Mouse (Mus musculus): ENCODE data around the gene Exoc3l2. TPM values are rescaled to one million over a fixed set of nuclear protein-coding genes. Genes with fewer than 3 reads are reported as not detected.

The Exoc3l2 gene
- polyA plus RNA-seq, 1 experiment from 2014 or later = 0.76 TPM

DNA sequence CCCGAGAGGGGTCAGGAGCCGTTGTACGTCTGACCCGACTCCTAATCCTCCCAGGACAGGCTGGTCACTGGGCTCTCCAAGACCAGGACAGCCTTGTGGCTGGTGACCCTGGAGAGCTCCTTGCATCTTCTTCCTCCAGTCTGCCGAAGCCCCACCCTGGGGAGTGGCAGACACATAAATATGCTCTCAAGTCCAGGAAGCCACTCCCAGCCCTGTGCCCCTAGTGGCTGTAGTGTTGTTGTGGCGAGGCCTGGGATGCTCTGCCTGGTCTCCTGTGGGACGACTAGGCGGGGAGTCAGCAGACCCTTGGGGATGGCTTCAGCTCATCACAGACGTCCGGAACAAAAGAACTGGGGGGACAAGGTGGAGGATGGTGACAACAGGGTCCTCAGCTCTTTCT, 67.9 kb downstream of the Exoc3l2 start:
- DNase-seq (ENCODE audit: low spot score) (no peak), ATAC-seq (replicated peaks; ENCODE audit: low FRiP score, low TSS enrichment, low read depth) (peak; percentile 16; the same call in 1 of the 2 replicates)
- Histone ChIP-seq H3K4me3 (ENCODE audit: low read depth, low read length) (no peak overlapping the region), H3K4me1 (replicated peaks; ENCODE audit: control insufficient read depth, insufficient read depth, low read length) (no peaks in the 10 kb centered on the region), H3K4me2 (ENCODE audit: low read length) (no peak overlapping the region), H3K9me3 (ENCODE audit: control insufficient read depth, low read length) (no peaks in the 10 kb centered on the region), H3K27me3 (replicated peaks; ENCODE audit: control insufficient read depth, insufficient read depth, low read length) (no peaks in the 10 kb centered on the region), H3K27ac (ENCODE audit: low read depth) (no peak overlapping the region), H3K36me3 (ENCODE audit: control insufficient read depth, insufficient read depth, low read length) (peaks cover 61% of the 10 kb centered on the region), H3K9ac (ENCODE audit: low read length) (no peak overlapping the region)
- WGBS = 60% methylated on average over 10 of the region's 10 CpGs

DNA sequence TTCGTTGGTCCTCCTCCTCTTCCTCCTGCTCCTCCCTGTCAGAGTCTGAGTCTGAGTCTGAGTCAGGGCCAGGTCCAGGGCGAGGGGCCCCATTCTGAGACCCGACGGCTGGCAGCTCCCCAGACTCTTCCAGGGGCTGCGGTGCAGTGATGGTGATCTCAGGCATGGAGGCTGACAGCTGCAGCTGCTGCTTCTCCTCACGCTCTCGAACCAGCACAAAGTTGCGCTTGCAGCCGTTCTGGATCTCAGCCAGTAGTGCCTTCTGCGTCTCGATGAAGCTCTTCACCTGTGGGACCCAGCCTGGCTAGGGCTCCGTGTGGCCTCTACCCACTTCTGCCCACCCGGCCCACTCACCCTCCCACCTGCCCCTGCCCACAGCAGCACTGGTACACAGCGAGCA, 69.1 kb downstream of the Exoc3l2 start:
- no peaks in the 10 kb centered on the region for H3K9me3 ChIP-seq (ENCODE audit: control insufficient read depth, low read length)
- no peak for ATAC-seq (replicated peaks; ENCODE audit: low FRiP score, low TSS enrichment, low read depth)
- H3K4me1 ChIP-seq (replicated peaks; ENCODE audit: control insufficient read depth, insufficient read depth, low read length) = no peaks in the 10 kb centered on the region
- H3K4me3 ChIP-seq (ENCODE audit: low read depth, low read length) = no peak overlapping the region
- no peak overlapping the region for H3K9ac ChIP-seq (ENCODE audit: low read length)
- H3K4me2 ChIP-seq (ENCODE audit: low read length) = no peak overlapping the region
- no peaks in the 10 kb centered on the region for H3K27me3 ChIP-seq (replicated peaks; ENCODE audit: control insufficient read depth, insufficient read depth, low read length)
- peaks cover 61% of the 10 kb centered on the region for H3K36me3 ChIP-seq (ENCODE audit: control insufficient read depth, insufficient read depth, low read length)
- WGBS = 84% methylated on average over 14 of the region's 14 CpGs
- H3K27ac ChIP-seq (ENCODE audit: low read depth) = no peak overlapping the region
- no peak for DNase-seq (ENCODE audit: low spot score)

DNA sequence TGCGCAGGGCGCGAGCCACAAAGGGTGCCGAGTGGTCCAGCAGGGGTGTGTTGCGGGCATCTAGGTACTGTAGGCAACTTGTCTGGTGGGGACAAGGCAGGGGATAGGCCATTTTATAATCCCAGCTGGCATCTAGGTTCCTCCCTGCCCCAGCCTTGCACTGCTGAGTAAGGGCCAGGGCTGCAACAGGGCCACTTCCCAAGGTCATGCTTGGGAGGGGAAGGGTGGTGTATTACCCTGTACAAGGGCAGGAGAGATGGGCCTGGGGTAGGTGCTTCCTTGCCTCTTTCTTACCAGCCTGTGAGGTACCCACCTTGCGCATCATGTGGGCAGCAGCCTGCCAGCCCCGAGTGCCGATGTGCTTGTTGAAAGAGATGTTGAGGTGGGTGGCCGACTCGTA, 71.5 kb downstream of the Exoc3l2 start:
- no peak overlapping the region for H3K9ac ChIP-seq (ENCODE audit: low read length)
- no peak for DNase-seq (ENCODE audit: low spot score)
- H3K9me3 ChIP-seq (ENCODE audit: control insufficient read depth, low read length) = no peaks in the 10 kb centered on the region
- H3K4me1 ChIP-seq (replicated peaks; ENCODE audit: control insufficient read depth, insufficient read depth, low read length) = no peaks in the 10 kb centered on the region
- WGBS = 92% methylated on average over 10 of the region's 10 CpGs
- no peak for ATAC-seq (replicated peaks; ENCODE audit: low FRiP score, low TSS enrichment, low read depth)
- no peak overlapping the region for H3K4me3 ChIP-seq (ENCODE audit: low read depth, low read length)
- no peak overlapping the region for H3K27ac ChIP-seq (ENCODE audit: low read depth)
- H3K4me2 ChIP-seq (ENCODE audit: low read length) = no peak overlapping the region
- no peaks in the 10 kb centered on the region for H3K27me3 ChIP-seq (replicated peaks; ENCODE audit: control insufficient read depth, insufficient read depth, low read length)
- peaks cover 55% of the 10 kb centered on the region for H3K36me3 ChIP-seq (ENCODE audit: control insufficient read depth, insufficient read depth, low read length)

DNA sequence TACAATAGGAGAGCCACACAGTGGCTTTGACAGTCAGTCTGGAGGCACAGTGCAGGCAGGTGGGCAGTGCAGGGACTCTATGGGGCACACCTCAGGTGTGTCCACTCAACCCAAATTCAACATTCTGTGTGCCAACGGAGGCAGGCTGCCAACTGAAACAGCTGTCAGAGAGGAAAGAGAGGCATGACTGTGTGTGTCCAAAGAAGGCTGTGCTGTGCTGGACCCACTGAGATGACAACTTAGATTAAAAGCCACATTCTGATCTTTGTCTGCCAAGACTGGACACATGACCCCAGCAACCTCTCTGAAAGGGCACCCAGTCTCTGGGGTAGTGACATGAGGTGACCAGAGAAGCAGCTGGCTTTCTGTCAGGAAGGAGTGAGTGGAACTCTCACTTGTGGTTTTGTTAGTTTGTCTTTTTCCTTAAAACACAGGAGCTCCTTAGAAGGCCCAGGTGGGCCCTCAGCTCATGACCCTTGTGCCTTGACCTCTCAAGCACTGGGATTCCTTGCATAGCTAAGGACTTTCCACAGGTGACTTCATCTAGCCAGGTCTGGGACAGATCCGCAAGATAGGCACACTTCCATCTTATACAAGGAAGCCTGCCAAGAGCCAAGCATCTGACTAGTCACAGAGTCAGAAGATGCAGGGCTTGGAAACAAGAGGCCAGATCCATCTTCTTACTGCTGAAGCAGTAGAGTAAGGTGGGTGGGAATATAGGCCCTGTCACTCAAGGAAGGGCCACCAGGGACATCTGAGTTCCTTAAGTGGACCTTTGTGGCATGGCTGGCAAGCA, 77.8 kb downstream of the Exoc3l2 start:
- 88% methylated on average over 2 of the region's 2 CpGs for WGBS
- no peak overlapping the region for H3K9ac ChIP-seq (ENCODE audit: low read length)
- H3K4me1 ChIP-seq (replicated peaks; ENCODE audit: control insufficient read depth, insufficient read depth, low read length) = peaks cover 12% of the 10 kb centered on the region
- DNase-seq (ENCODE audit: low spot score) (no peak), ATAC-seq (replicated peaks; ENCODE audit: low FRiP score, low TSS enrichment, low read depth) (no peak)
- no peak overlapping the region for H3K27ac ChIP-seq (ENCODE audit: low read depth)
- H3K4me2 ChIP-seq (ENCODE audit: low read length) = no peak overlapping the region
- no peaks in the 10 kb centered on the region for H3K9me3 ChIP-seq (ENCODE audit: control insufficient read depth, low read length)
- H3K36me3 ChIP-seq (ENCODE audit: control insufficient read depth, insufficient read depth, low read length) = 0 out of 2 replicates have a peak, but pooled peaks cover 5% of the 10 kb centered on the region
- H3K27me3 ChIP-seq (replicated peaks; ENCODE audit: control insufficient read depth, insufficient read depth, low read length) = no peaks in the 10 kb centered on the region
- H3K4me3 ChIP-seq (ENCODE audit: low read depth, low read length) = no peak overlapping the region

DNA sequence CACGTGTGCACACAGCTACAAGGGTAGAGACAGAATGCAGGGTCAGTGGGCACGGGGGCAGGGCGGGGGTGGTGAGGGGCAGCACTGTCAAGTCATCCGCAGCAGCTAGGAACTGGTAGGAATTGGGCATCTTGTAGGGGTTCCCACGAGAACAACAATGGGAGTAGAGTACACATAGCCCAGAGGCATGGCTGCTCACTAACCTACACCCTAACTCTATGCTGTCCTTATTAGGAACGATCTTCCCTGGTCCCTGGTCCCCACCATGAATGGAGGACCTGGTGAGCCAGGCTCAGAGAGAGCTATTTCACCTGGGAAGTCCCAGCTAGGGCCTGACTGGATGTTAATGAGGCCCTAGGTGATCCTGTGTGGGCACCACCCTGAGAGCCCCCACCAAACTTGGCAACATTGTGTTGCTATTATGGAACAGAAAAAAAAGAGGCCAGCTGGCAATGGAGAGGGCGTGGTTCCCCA, 78.6 kb downstream of the Exoc3l2 start:
- Histone ChIP-seq H3K9ac (ENCODE audit: low read length) (no peak overlapping the region), H3K9me3 (ENCODE audit: control insufficient read depth, low read length) (no peaks in the 10 kb centered on the region), H3K27me3 (replicated peaks; ENCODE audit: control insufficient read depth, insufficient read depth, low read length) (no peaks in the 10 kb centered on the region), H3K4me2 (ENCODE audit: low read length) (no peak overlapping the region), H3K36me3 (ENCODE audit: control insufficient read depth, insufficient read depth, low read length) (0 out of 2 replicates have a peak, but pooled peaks cover 5% of the 10 kb centered on the region), H3K4me1 (replicated peaks; ENCODE audit: control insufficient read depth, insufficient read depth, low read length) (peaks cover 20% of the 10 kb centered on the region), H3K4me3 (ENCODE audit: low read depth, low read length) (no peak overlapping the region), H3K27ac (ENCODE audit: low read depth) (no peak overlapping the region)
- 81% methylated on average over 7 of the region's 7 CpGs for WGBS
- ATAC-seq (replicated peaks; ENCODE audit: low FRiP score, low TSS enrichment, low read depth) = no peak
- DNase-seq (ENCODE audit: low spot score) = no peak

DNA sequence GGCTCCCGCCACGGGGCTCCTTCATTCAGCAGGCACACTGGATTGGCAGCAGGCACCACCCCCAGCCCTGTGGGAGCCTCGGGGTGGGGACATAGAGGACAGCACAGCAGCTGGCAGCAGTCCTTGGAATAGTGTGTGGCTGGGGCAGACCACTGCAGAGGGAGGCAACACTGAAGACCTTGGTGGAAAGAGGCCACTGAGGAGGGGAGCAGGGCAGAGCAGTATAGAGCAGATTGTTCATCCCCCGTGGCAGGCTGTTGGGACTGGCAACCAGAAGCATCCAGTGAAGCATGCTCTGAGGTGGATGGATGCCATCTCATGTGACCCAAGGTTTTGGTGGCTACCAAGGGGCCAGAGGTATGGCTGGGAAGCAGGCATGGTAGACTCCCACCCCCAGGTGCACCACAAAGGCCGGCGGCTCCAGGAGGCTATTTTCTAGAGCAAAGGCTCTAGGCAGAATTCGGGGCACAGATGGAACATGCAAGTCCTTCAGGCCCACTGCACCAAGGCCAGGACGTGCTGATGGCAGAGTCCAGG, 79.1 kb downstream of the Exoc3l2 start:
- no peaks in the 10 kb centered on the region for H3K9me3 ChIP-seq (ENCODE audit: control insufficient read depth, low read length)
- no peak overlapping the region for H3K4me3 ChIP-seq (ENCODE audit: low read depth, low read length)
- ATAC-seq (replicated peaks; ENCODE audit: low FRiP score, low TSS enrichment, low read depth) (no peak), DNase-seq (ENCODE audit: low spot score) (no peak)
- peaks cover 24% of the 10 kb centered on the region for H3K4me1 ChIP-seq (replicated peaks; ENCODE audit: control insufficient read depth, insufficient read depth, low read length)
- H3K36me3 ChIP-seq (ENCODE audit: control insufficient read depth, insufficient read depth, low read length) = 0 out of 2 replicates have a peak, but pooled peaks cover 5% of the 10 kb centered on the region
- H3K4me2 ChIP-seq (ENCODE audit: low read length) = no peak overlapping the region
- no peak overlapping the region for H3K27ac ChIP-seq (ENCODE audit: low read depth)
- no peaks in the 10 kb centered on the region for H3K27me3 ChIP-seq (replicated peaks; ENCODE audit: control insufficient read depth, insufficient read depth, low read length)
- no peak overlapping the region for H3K9ac ChIP-seq (ENCODE audit: low read length)
- 75% methylated on average over 8 of the region's 8 CpGs for WGBS

DNA sequence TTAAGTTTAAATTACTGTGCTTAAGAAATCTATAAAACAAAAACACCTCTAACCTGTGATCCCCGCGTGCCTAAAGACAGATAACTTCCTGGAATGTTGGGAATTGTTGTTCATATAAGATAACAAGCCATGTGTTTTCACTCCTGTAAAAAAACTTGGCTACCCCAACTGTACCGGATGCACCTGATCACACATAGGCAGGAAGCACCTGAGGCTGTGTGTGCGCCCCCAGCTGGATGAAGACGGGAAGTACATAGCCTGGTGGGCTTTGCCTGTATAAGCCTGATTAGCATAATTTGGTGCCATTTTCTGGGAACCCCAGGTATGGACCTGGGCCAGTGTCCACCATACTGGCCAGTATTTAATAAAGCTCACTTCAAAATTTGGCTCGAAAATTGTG, 80.5 kb downstream of the Exoc3l2 start:
- Histone ChIP-seq H3K4me2 (ENCODE audit: low read length) (no peak overlapping the region), H3K9ac (ENCODE audit: low read length) (no peak overlapping the region), H3K27ac (ENCODE audit: low read depth) (no peak overlapping the region), H3K9me3 (ENCODE audit: control insufficient read depth, low read length) (no peaks in the 10 kb centered on the region), H3K27me3 (replicated peaks; ENCODE audit: control insufficient read depth, insufficient read depth, low read length) (no peaks in the 10 kb centered on the region), H3K36me3 (ENCODE audit: control insufficient read depth, insufficient read depth, low read length) (0 out of 2 replicates have a peak, but pooled peaks cover 5% of the 10 kb centered on the region), H3K4me1 (replicated peaks; ENCODE audit: control insufficient read depth, insufficient read depth, low read length) (peaks cover 24% of the 10 kb centered on the region), H3K4me3 (ENCODE audit: low read depth, low read length) (no peak overlapping the region)
- DNase-seq (ENCODE audit: low spot score) (no peak), ATAC-seq (replicated peaks; ENCODE audit: low FRiP score, low TSS enrichment, low read depth) (no peak)
- 48% methylated on average over 6 of the region's 6 CpGs for WGBS

DNA sequence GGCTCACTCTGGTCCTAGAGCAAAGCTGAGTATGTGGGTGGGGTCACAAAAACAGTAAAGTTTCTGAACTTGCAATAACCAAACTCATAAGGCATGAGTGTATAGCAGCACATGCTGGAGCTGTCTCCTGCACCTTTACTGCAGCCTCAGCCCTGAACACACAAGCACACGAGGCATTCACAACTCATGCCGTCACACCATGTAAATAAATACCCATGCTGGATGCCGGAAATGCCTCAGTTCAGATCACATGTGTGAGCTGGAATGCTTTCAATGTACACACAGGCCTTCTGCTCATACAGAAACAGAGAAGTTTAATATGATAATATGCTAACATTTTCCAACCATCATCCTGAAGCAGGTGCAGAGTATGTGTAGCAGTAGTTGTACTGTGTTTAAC, 82.9 kb downstream of the Exoc3l2 start:
- Histone ChIP-seq H3K27ac (ENCODE audit: low read depth) (no peak overlapping the region), H3K9me3 (ENCODE audit: control insufficient read depth, low read length) (no peaks in the 10 kb centered on the region), H3K4me3 (ENCODE audit: low read depth, low read length) (no peak overlapping the region), H3K27me3 (replicated peaks; ENCODE audit: control insufficient read depth, insufficient read depth, low read length) (no peaks in the 10 kb centered on the region), H3K4me1 (replicated peaks; ENCODE audit: control insufficient read depth, insufficient read depth, low read length) (peaks cover 24% of the 10 kb centered on the region), H3K4me2 (ENCODE audit: low read length) (no peak overlapping the region), H3K36me3 (ENCODE audit: control insufficient read depth, insufficient read depth, low read length) (0 out of 2 replicates have a peak, but pooled peaks cover 5% of the 10 kb centered on the region), H3K9ac (ENCODE audit: low read length) (no peak overlapping the region)
- no peak for DNase-seq (ENCODE audit: low spot score)
- WGBS = 29% methylated on average over 3 of the region's 3 CpGs
- 0 out of 2 replicates have a peak, but pooled peaks have one; percentile 8 for ATAC-seq (replicated peaks; ENCODE audit: low FRiP score, low TSS enrichment, low read depth)
